Mouse (Mus musculus): ENCODE measurements around the gene Sh3bgrl2.

DNA sequence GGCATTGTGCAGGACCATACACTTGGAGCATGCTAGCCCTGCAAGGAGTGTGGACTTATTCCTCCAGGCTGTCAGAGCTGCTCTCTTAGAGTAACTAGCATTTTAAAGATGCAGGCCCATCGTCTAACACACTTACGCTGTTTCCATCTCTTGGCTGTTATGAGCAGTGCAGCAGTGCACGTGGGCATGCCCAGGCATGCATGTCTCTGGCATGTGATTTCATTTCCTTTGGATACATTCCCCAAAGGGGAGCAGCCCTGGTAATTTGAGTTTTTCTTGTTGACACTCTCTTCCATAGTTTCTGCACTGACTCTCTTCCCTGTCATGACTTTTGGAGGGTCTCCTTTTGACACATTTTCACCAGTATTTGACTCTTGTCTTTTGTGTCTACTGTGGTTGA is 20.8 kb downstream of the Sh3bgrl2 start:
- TF ChIP-seq CTCF (IDR thresholded peaks at IDR 0.05; ENCODE audit: borderline replicate concordance, control insufficient read depth, extremely low read depth, insufficient read depth, low read length, poor library complexity) (no peak), POLR2A (IDR thresholded peaks at IDR 0.05; ENCODE audit: control insufficient read depth, extremely low read depth, insufficient read depth, low read length, poor library complexity) (no peak)

Data from thymus, adult 2 months (tissue).